Mouse (Mus musculus): Measurements from ENCODE around the gene Rpgrip1. TPM values are rescaled to one million over a fixed set of nuclear protein-coding genes. Genes with fewer than 3 reads are reported as not detected.
A peak's percentile ranks its signal among the peaks of the same experiment; 100 is the strongest.

Rpgrip1 gene
- total RNA-seq, 2 experiments from 2014 or later: 0.25 TPM; not detected in 1

DNA sequence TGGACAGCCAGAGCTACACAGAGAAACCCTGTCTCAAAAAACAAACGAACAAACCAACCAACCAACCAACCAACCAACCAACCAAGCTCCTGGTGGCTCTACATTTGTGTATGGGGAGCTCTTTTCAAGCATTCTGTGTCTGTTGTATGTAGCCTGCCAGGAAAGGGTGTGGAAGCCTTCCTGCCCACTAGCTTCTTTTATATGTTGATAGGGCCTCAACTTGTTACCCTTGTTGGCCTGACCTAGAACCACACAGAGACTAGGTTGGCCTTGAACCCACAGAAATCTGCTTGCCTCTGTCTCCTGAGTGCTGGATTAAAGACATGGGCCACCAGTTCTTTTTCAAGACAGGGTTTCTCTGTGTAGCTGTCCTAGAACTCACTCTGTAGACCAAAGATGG, 3.6 kb downstream of the Rpgrip1 start:
- no peak for DNase-seq
- intact Hi-C loops (cut with DNase I; ENCODE audit: low total_unique reads): no loop called here

DNA sequence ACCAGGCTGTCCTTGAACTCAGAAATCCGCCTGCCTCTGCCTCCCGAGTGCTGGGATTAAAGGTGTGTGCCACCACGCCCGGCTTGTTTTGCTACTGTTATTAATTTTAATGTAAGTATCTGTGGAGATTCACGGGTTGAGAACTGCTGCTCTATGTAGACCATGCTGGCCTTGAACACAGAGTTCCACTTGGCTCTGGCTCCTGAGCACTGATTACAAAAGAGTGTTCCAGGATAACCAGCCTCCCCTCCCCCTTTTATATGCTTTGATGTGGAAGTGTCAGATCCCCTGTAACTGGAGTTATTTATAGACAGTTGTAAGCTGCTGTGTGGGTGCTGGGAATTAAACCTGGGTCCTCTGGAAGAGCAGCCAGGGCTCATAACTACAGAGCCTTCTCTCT, 6.7 kb downstream of the Rpgrip1 start:
- intact Hi-C loops (cut with DNase I; ENCODE audit: low total_unique reads): no loop called here
- no peak for DNase-seq

DNA sequence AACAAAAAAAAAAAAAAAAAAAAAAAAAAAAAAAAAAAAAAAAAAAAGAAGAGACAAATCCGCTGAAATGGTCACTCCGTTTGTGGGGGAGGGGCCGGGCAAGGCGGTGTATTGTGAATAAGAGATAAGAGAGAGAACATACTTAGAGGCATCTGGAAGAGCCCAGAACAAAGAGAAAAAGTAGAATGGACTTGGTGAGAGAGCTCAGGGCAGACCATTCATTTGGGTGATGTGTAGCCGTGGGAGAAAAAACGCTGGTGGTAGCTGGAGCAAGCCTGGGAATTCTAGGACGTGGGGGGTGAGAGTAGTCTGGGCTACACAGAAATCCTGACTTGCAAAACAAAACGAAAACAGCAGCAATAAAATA, 7.9 kb downstream of the Rpgrip1 start:
- DNase-seq: no peak
- intact Hi-C loops (cut with DNase I; ENCODE audit: low total_unique reads): no loop called here

DNA sequence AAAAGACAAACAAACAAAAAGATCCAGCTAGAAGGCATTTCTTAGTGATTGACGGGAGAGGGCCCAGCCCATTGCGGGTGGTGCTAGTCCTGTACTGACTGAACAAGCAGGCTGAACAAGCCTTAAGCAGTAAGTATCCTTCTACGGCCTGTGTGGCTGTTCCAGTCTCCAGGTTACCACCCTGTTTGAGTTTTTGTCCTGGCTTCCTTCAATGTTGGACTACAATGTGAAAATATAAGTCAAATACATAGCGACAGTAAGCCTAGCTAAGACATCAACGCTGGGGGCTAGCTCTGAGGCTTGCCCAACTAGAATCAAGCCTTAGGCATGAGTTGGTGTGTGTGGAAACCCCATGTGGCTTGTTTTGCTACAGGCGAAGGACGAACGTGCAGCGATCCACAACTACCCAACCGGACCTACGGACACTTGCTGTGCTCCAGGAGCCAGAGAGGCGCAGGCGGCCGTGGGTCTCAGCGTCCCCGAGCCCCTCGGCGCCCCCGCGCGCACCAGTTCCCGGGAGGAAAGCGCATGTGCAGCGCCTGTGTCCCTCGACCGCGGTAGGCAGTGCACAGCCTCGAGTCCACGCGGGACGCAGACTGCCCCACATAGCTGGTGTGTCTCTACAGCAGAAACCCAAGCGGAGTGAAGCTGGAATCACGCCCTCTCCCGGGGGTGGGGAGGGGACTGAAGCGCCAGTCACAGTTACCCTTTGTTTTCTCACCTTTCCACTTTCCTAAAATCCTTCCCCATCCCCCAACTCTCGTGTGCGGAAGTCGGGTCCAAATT, 8.5 kb downstream of the Rpgrip1 start:
- peak; percentile 41 for DNase-seq
- intact Hi-C loops (cut with DNase I; ENCODE audit: low total_unique reads): no loop called here

DNA sequence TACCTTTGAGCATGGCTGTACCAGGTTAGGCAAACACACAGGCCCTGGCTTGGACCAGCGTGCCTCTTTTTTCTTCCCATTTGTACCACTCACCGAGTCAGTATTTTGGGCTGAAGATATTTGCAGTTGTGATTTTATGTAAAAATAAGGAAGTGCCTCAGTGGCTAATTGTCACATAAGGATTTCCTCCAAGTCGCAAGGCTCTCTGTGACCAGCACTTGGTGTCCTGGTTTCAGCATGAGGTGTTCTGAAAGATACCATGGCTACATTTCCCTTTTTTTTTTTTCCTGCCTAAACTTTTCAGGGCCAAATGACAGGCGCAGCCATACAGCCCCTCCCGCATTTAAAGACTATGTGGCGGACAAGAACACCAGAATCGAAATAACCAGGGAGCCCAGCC, 9.7 kb downstream of the Rpgrip1 start:
- intact Hi-C loops (cut with DNase I; ENCODE audit: low total_unique reads): loop anchor here (10.0 kb wide), 1 partner anchor 75 kb away; the partner anchor contains the start of gene Supt16
- no peak for DNase-seq

DNA sequence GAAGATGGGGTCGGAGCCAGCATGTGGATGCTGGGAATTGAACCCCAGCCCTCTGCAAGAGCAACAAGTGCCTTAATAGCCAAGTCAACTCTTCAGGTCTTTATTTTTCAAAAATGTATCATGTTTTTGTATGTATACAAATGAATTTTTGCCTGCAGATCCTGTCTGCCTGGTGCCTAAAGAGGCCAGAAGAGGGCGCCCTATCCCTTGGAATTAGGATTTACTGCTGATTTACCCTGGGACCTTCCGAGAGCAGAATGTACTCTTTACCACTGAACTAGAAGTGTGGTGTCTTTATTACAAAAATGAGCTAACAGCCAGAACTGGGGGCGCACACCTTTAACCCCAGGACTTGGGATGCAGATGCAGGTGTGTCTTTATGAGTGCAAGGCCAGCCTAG, 13.4 kb downstream of the Rpgrip1 start:
- intact Hi-C loops (cut with DNase I; ENCODE audit: low total_unique reads): loop anchor here (10.0 kb wide), 1 partner anchor 71 kb away; the partner anchor contains the start of gene Supt16
- peak; percentile 53 for DNase-seq

DNA sequence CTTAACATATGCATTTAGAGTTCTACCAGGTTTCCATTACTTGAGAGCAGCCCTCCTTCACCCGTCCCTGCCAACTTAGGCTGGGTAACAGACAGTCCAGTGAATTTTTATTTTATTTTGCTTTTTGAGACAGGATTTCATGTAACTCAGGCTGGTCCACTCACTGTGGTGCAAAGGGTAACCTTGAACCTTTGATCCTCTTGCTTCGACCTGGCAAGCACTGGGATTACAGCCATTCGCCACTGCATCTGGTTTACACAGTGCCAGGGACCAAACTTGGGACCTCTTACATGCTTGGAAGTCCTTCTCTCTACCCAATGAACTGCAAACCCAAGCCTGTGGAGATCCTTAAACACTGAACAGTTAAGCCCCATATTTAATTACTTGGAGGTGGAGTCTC, 14.1 kb downstream of the Rpgrip1 start:
- intact Hi-C loops (cut with DNase I; ENCODE audit: low total_unique reads): loop anchor here (10.0 kb wide), 1 partner anchor 70 kb away; the partner anchor contains the start of gene Supt16
- DNase-seq: no peak

DNA sequence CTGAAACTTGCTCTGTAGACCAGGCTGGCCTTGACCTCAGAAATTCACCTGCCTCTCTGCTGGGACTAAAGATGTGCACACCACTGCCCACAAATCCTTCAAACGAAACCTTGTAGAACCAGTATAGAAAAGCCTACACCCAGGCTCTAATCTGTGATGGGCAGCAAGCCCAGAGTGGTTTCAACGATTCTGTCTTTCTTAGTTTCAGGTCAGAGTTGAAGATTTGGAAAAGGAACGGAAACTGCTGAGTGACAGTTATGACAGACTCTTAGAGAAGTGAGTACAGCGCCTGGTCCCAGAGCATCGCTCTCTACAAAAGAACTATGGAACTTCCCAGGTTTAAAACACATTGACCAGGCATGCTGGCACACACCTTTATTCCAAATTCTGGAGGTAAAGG, 23.1 kb downstream of the Rpgrip1 start:
- DNase-seq: no peak
- intact Hi-C loops (cut with DNase I; ENCODE audit: low total_unique reads): no loop called here

DNA sequence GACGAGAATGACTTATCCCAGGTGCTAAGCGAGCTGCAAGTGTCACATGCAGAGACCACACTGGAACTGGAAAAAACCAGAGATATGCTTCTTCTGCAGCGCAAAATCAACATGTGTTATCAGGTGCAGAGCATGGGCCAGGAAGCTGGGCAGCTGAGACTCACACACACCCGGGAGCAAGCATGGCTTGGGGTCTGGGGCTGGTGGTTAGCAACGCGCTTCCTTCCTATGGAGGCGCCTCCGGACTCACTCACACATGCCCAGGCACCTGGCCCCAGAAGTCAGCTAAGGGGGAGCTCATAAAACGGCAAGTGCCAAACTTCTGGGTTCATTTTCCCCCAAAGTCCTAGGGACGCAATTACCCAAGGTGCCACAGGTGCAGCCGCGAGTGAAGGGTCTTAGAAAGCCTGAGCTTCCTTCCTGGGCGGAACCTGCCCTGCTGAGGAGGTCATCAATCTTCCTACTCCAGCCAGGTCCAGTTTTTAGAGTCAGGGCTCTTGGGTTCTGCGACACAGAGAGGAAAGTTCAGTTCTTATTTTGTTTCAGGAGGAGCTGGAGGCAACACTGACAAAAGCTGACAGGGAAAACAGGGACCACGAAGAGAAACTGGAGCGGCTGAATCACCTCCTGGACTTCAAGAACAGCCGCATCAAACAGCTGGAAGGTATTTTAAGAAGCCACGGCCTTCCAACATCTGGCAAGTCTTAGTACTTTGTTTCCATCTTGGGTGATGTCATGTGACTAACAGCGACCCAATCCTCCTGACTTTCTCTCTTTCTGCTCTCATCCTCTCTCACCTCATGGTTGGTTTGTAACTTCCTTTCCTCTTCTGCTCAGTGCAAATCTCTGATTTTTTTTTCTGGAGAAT, 30.3 kb downstream of the Rpgrip1 start:
- intact Hi-C loops (cut with DNase I; ENCODE audit: low total_unique reads): no loop called here
- no peak for DNase-seq

DNA sequence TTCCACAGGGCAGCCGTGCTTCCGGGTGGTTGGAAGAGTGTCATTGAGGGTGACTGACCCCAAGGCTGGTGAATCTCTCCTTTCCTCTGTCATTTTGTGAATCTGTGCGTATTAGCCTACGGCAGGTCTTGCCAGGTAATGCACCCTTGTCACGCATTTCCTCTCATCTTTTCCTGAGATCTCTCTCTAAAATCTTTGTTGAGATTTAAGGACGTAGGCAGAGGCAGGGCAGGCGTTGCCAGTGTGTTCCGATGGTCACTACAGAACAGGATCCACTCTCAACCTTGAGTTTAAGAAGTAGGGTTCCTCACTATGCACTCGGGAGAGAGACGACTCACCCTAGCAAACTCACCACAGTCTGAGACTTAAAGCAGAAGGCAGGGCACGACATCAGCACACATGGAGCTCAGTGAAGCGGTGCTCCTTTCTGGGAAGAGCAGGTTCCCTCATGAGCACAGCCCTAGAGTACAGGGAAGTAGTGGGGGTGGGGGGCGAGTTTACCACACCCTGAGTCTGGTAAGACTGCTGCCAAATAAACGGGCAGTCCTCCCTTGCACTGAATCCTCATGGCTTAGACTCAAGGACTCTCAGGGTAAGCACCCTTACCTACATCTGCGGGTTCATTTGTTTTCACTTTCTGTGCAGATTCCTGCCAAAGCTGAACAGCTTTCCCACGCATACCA, 31.1 kb downstream of the Rpgrip1 start:
- intact Hi-C loops (cut with DNase I; ENCODE audit: low total_unique reads): no loop called here
- DNase-seq: no peak

DNA sequence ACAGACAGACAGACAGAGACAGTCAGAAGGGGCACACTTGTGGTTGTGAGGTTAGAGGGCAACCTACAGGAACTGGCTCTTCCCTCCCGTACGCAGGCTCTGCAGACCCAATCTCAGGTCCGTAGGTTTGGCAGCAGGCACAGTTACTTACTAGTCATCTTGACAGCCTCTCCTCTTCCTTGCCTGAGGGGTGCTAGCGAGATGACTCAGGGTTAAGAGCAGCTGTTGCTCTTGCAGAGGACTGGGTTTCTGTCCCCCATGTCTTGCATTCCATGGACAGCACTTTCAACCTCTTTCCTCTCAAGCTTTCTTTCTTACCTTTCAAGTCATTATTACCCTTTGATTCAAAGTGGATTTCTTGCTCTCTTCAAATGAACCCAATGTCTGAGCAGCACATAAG, 33.7 kb downstream of the Rpgrip1 start:
- intact Hi-C loops (cut with DNase I; ENCODE audit: low total_unique reads): no loop called here
- no peak for DNase-seq

DNA sequence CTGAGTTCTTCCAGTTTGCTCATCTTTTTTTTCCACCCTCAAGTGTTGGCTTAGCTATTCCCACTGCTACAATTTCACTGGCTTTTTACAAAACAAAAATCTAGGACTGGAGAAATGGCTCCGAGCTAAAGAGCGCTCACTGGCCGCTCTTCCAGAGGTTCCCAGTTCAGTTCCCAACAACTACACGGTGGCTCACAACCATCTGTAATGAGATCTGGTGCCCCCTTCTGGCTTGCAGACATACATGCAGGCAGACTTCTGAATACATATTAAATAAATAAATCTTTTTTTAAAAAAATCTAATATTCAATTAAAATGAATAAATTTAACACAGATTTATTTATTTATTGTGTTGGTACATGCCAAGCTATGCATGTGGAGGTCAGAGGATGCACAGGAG, 36.0 kb downstream of the Rpgrip1 start:
- no peak for DNase-seq
- intact Hi-C loops (cut with DNase I; ENCODE audit: low total_unique reads): no loop called here

DNA sequence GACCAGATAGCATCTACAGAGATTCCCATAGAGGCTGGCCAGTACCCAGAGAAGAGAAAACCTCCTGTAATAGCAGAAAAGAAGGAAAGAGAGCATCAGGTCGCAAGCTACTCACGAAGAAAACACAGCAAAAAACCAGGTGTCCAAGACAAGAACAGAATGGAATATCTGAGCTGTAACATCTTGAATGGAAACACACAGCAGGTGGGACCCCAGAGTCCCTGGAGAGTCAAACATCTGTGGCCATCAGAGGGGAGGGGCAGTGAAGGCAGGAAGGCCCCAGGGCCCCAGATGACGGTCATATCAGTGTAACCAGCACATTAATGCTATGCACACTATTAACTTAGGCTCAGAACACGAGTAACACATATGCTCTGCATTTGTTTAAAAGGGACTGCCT, 39.4 kb downstream of the Rpgrip1 start:
- no peak for DNase-seq
- intact Hi-C loops (cut with DNase I; ENCODE audit: low total_unique reads): no loop called here

DNA sequence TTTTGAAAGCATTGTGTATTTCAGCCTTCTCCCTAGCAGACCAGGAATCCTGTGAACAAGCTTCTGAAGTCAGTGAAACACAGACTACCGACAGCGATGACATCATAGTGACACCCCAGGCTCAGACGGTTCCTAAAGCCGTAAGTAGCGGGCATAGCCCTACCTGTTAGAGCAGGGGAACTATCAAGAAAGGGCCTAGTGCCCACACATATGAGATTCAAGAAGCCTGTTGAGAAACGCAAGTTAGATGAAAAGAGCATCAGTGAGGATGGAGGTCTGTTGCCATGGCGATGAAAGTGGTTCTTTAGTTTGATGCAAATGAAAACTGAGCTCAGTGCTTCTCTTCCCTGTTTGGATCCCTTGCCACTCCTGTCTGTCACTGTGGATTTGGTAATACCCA, 41.7 kb downstream of the Rpgrip1 start:
- DNase-seq: no peak
- intact Hi-C loops (cut with DNase I; ENCODE audit: low total_unique reads): no loop called here

DNA sequence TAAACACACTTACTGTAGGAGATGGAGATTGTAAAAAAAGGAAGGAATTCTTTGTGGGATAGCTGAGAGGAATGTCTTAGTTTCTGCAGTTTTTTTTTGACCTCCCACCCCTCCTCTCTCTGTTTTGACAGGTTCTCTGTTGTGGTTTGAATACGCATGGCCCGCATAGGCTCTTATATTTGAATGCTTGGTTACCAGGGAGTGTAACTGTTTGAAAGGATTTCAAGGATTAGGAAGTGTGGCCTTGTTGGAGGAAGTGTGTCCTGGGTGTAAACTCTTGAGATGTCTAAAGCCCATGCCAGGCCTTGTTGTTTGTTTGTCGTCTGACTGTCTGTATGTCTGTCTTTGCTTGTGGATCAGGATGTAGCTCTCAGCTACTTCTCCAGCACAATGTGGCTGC, 42.1 kb downstream of the Rpgrip1 start:
- no peak for DNase-seq
- intact Hi-C loops (cut with DNase I; ENCODE audit: low total_unique reads): no loop called here

DNA sequence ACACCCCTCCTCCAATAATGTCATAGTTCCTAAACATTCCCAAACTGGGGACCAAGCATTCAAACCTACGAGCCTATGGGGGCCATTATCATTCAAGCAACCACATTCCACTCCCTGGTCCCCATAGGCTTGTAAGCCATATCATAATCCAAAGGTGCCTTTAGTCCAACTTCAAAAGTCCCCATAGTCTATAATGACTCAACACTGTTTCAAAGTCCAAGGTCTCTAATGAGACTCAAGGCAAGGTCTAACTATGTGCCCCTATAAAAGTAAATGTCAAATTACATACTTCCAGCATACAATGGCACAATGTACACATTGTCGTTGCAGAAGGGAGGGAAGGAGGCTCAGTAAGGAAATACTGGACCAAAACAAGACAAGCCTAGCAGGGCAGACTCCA, 44.5 kb downstream of the Rpgrip1 start:
- no peak for DNase-seq
- intact Hi-C loops (cut with DNase I; ENCODE audit: low total_unique reads): no loop called here

DNA sequence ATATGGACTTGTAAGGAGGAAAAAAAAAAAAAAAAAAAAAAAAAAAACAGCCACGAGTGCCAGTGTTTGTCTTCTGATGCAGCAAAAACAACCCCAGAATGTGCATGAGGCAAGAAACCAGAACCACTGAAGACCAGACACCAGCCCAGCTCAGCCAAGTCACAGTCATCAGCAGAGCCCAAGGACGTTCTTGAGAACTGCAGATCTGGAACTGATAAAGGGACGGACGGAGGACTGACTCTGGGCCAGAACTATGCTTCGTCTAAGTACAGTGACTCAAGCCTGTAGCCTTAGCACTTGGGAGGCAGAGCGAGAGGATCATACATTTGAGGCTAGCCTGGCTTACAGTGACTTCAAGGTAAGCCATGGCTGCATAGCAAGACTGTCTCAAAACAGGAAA, 50.4 kb downstream of the Rpgrip1 start:
- intact Hi-C loops (cut with DNase I; ENCODE audit: low total_unique reads): loop anchor here (5.0 kb wide), 1 partner anchor 46 kb away; no protein-coding TSS in a partner anchor
- no peak for DNase-seq

DNA sequence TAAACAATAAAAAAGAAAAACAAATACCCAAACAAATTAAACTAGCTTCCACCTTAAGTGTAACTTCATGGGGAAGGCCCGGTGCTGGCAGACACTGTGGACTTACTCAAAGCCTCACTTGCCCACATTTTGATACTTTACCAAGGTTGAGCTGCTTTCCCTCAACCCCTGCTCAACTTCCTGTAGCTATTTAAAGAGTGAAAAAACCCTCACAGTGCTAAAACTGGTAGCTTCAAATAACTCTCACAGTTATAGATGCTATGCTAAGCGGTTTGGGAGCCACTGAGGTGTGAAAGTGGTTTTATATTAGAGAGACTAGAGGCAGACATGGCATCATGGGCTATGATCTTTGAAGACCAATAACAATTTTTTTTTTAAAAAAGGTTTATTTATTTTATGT, 56.1 kb downstream of the Rpgrip1 start:
- intact Hi-C loops (cut with DNase I; ENCODE audit: low total_unique reads): no loop called here
- no peak for DNase-seq

DNA sequence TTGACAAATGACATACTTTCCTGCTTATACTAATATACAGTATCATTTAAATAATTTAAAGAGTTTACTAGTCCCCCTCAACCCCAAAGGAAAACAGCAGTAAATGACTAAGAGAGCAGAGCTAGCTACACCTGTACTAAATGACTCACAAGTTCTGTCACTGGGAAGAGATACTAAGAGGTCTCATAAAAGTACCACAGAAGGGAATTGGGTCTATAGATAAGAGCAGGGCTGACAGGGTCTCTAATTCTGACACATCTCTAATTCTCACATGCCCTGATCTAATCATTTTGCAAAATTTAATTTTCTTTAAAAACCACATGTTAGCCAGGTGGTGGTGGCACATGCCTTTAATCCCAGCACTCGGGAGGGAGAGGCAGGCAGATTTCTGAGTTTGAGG, 78.3 kb downstream of the Rpgrip1 start:
- no peak for DNase-seq
- intact Hi-C loops (cut with DNase I; ENCODE audit: low total_unique reads): no loop called here

DNA sequence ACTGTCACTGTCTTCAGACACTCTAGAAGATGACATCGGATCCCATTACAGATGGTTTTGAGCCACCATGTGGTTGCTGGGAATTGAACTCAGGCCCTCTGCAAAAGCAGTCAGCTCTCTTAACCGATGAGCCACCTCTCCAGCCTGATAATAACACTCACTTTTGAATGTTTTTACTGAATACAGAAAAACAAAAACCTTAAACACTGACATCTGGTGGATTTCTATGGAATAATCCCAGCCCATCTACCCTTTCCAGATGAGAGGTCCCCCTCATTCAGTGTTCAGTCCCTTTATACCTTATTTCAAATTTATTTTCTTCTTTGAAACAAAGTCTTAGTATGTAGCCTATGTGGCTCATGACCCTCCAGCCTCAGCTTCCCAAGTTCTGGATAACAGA, 79.0 kb downstream of the Rpgrip1 start:
- DNase-seq: no peak
- intact Hi-C loops (cut with DNase I; ENCODE audit: low total_unique reads): no loop called here

Data from gastrocnemius, postnatal 14 days (tissue).